Mouse (Mus musculus): Measurements from ENCODE around the gene Samd4b. TPM values are rescaled to one million over a fixed set of nuclear protein-coding genes. Genes with fewer than 3 reads are reported as not detected.

The Samd4b gene
- polyA plus RNA-seq, 1 experiment from 2014 or later, result 25.1 TPM

- no peak overlapping the region for H3K4me3 ChIP-seq (ENCODE audit: low read depth, low read length)
- H3K27ac ChIP-seq (ENCODE audit: low read depth, low read length), result 0 out of 2 replicates have a peak overlapping the region, but pooled peaks have one; percentile 28
- 64% methylated on average over 11 of the region's 11 CpGs for WGBS
- no peaks in the 10 kb centered on the region for H3K36me3 ChIP-seq (ENCODE audit: control insufficient read depth, insufficient read depth, low read length)
- H3K4me1 ChIP-seq (ENCODE audit: control insufficient read depth, insufficient read depth, low read length), result peaks cover 10% of the 10 kb centered on the region
- H3K4me2 ChIP-seq (ENCODE audit: low read depth, low read length), result no peak overlapping the region
- no peaks in the 10 kb centered on the region for H3K9me3 ChIP-seq (ENCODE audit: control insufficient read depth, low read length)
- H3K9ac ChIP-seq (replicated peaks; ENCODE audit: low read depth, low read length), result no peak overlapping the region; the same call in 1 of the 2 replicates
- ATAC-seq (ENCODE audit: low read depth), result no peak
- H3K27me3 ChIP-seq (ENCODE audit: control insufficient read depth, insufficient read depth, low read length), result no peaks in the 10 kb centered on the region
These were observed 15.1 kb downstream of the Samd4b start for GRCm38 (mm10) chr7:28582841-28583240.

- H3K4me1 ChIP-seq (ENCODE audit: control insufficient read depth, insufficient read depth, low read length), result peaks cover 2% of the 10 kb centered on the region
These were observed 16.2 kb downstream of the Samd4b start for GRCm38 (mm10) chr7:28581721-28582120.

DNA sequence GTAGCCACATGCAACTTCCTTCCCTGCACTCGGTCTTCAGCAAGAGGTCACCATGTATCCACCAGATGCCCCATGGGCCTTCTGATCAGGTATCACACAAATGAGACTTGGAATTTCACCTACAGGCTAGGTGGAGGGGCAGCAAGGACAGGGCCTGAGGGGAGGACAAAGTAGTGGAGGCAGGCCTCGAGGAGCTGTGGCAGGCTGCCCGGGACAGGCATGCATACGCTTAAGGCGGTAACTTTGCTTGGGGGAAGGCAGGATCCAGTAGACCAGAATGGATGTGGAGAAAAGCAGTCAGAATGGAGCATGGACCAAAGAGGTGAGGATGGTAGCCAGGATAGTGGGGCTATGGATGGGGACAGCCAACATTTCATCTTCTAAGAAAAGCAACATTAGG lies 18.1 kb downstream of the Samd4b start:
- H3K27me3 ChIP-seq (ENCODE audit: control insufficient read depth, insufficient read depth, low read length), result no peaks in the 10 kb centered on the region
- no peaks in the 10 kb centered on the region for H3K9me3 ChIP-seq (ENCODE audit: control insufficient read depth, low read length)
- H3K27ac ChIP-seq (ENCODE audit: low read depth, low read length), result no peak overlapping the region
- H3K36me3 ChIP-seq (ENCODE audit: control insufficient read depth, insufficient read depth, low read length), result no peaks in the 10 kb centered on the region
- no peak for ATAC-seq (ENCODE audit: low read depth)
- peaks cover 2% of the 10 kb centered on the region for H3K4me1 ChIP-seq (ENCODE audit: control insufficient read depth, insufficient read depth, low read length)
- 74% methylated on average over 5 of the region's 5 CpGs for WGBS
- no peak overlapping the region for H3K9ac ChIP-seq (replicated peaks; ENCODE audit: low read depth, low read length)
- no peak overlapping the region for H3K4me3 ChIP-seq (ENCODE audit: low read depth, low read length)
- H3K4me2 ChIP-seq (ENCODE audit: low read depth, low read length), result no peak overlapping the region

More at GRCm38 (mm10) chr7:28581721-28582120, 16.2 kb downstream of the Samd4b start:
- Histone ChIP-seq H3K27ac (ENCODE audit: low read depth, low read length) (no peak overlapping the region), H3K36me3 (ENCODE audit: control insufficient read depth, insufficient read depth, low read length) (no peaks in the 10 kb centered on the region), H3K4me3 (ENCODE audit: low read depth, low read length) (no peak overlapping the region), H3K4me2 (ENCODE audit: low read depth, low read length) (no peak overlapping the region), H3K9me3 (ENCODE audit: control insufficient read depth, low read length) (no peaks in the 10 kb centered on the region), H3K9ac (replicated peaks; ENCODE audit: low read depth, low read length) (no peak overlapping the region), H3K27me3 (ENCODE audit: control insufficient read depth, insufficient read depth, low read length) (no peaks in the 10 kb centered on the region)
- ATAC-seq (ENCODE audit: low read depth), result no peak
- WGBS, result 85% methylated on average over 4 of the region's 4 CpGs

DNA sequence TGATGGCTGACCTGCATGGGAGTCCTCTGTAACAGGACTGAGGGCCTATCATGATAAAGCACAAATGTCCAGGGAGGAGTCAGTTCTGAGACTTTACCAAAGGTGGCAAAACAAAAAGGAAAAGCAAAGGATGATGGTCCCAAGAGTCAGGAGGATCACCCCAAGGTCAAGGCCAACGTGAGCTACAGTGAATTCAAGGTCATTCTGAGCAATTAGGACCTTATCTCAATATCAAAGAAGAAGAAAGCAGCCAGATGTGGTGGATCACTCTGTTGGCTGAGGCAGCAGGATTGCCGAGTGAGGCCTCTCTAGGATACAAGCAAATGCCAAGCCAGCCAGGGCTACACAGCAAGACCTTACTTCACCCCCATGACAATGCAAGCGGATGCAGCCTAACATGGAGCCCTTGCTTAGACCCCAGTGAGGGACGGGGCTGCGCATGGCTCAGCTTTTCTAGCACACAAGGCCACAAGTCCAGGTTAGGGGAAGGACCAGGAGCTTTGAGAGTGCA lies 19.3 kb downstream of the Samd4b start:
- no peak overlapping the region for H3K4me2 ChIP-seq (ENCODE audit: low read depth, low read length)
- H3K36me3 ChIP-seq (ENCODE audit: control insufficient read depth, insufficient read depth, low read length), result no peaks in the 10 kb centered on the region
- no peak overlapping the region for H3K9ac ChIP-seq (replicated peaks; ENCODE audit: low read depth, low read length)
- 82% methylated on average over 5 of the region's 5 CpGs for WGBS
- no peaks in the 10 kb centered on the region for H3K27me3 ChIP-seq (ENCODE audit: control insufficient read depth, insufficient read depth, low read length)
- no peak for ATAC-seq (ENCODE audit: low read depth)
- H3K9me3 ChIP-seq (ENCODE audit: control insufficient read depth, low read length), result no peaks in the 10 kb centered on the region
- no peak overlapping the region for H3K4me3 ChIP-seq (ENCODE audit: low read depth, low read length)
- no peak overlapping the region for H3K27ac ChIP-seq (ENCODE audit: low read depth, low read length)
- peaks cover 2% of the 10 kb centered on the region for H3K4me1 ChIP-seq (ENCODE audit: control insufficient read depth, insufficient read depth, low read length)

- H3K27ac ChIP-seq (ENCODE audit: low read depth, low read length), result no peak overlapping the region
- H3K4me2 ChIP-seq (ENCODE audit: low read depth, low read length), result no peak overlapping the region
- H3K4me3 ChIP-seq (ENCODE audit: low read depth, low read length), result no peak overlapping the region
- ATAC-seq (ENCODE audit: low read depth), result no peak
- no peaks in the 10 kb centered on the region for H3K36me3 ChIP-seq (ENCODE audit: control insufficient read depth, insufficient read depth, low read length)
- H3K27me3 ChIP-seq (ENCODE audit: control insufficient read depth, insufficient read depth, low read length), result no peaks in the 10 kb centered on the region
- H3K9me3 ChIP-seq (ENCODE audit: control insufficient read depth, low read length), result no peaks in the 10 kb centered on the region
- WGBS, result 92% methylated on average over 9 of the region's 9 CpGs
- no peaks in the 10 kb centered on the region; the same call in 1 of the 2 replicates for H3K4me1 ChIP-seq (ENCODE audit: control insufficient read depth, insufficient read depth, low read length)
- H3K9ac ChIP-seq (replicated peaks; ENCODE audit: low read depth, low read length), result no peak overlapping the region
These were observed 20.0 kb downstream of the Samd4b start for GRCm38 (mm10) chr7:28577826-28578542.

DNA sequence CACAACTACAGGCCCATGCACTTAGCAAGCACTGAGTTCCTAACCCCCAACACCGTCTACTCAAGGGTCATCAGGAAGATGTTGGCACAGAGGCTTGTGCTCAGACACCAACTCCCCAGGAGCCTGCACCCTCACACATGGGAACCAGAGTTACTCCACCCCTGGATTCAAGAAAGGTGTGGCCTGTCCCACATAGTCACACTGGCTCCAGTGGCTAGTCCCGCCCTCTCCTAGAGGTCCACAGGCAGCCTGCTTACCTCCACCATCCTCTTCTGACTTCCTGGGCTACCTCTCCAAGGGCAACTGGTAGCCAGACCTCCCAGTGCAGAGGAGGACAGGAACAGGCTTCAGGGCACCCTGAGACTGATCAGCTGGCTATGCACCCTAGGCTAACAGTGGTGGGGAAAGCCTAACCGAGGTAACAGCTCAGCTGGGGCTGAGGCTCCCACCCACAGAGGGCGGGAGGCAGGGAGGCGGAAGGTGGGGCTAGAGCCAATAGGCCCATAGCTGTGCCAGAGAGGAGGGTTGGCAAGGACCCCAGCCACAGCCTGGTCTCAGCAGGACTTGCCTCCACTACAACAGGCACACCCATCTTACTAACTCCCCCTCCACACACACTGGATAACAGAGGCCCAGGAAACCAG lies 21.6 kb downstream of the Samd4b start:
- no peak overlapping the region for H3K4me3 ChIP-seq (ENCODE audit: low read depth, low read length)
- H3K9me3 ChIP-seq (ENCODE audit: control insufficient read depth, low read length), result no peaks in the 10 kb centered on the region
- 70% methylated on average over 5 of the region's 5 CpGs for WGBS
- H3K9ac ChIP-seq (replicated peaks; ENCODE audit: low read depth, low read length), result no peak overlapping the region
- H3K27me3 ChIP-seq (ENCODE audit: control insufficient read depth, insufficient read depth, low read length), result no peaks in the 10 kb centered on the region
- ATAC-seq (ENCODE audit: low read depth), result peak; percentile 39
- H3K27ac ChIP-seq (ENCODE audit: low read depth, low read length), result no peak overlapping the region
- H3K36me3 ChIP-seq (ENCODE audit: control insufficient read depth, insufficient read depth, low read length), result no peaks in the 10 kb centered on the region
- H3K4me2 ChIP-seq (ENCODE audit: low read depth, low read length), result no peak overlapping the region
- H3K4me1 ChIP-seq (ENCODE audit: control insufficient read depth, insufficient read depth, low read length), result no peaks in the 10 kb centered on the region

- H3K4me2 ChIP-seq (ENCODE audit: low read depth, low read length), result no peak overlapping the region
- no peak for ATAC-seq (ENCODE audit: low read depth)
These were observed 22.3 kb downstream of the Samd4b start for GRCm38 (mm10) chr7:28575597-28575996.

GRCm38 (mm10) chr7:28573236-28573635 lies 24.7 kb downstream of the Samd4b start:
- WGBS, result 97% methylated on average over 3 of the region's 3 CpGs
- H3K9ac ChIP-seq (replicated peaks; ENCODE audit: low read depth, low read length), result no peak overlapping the region
- no peak for ATAC-seq (ENCODE audit: low read depth)
- H3K4me2 ChIP-seq (ENCODE audit: low read depth, low read length), result no peak overlapping the region
- 0 out of 2 replicates have a peak, but pooled peaks cover 3% of the 10 kb centered on the region for H3K4me1 ChIP-seq (ENCODE audit: control insufficient read depth, insufficient read depth, low read length)
- H3K9me3 ChIP-seq (ENCODE audit: control insufficient read depth, low read length), result no peaks in the 10 kb centered on the region
- no peak overlapping the region for H3K27ac ChIP-seq (ENCODE audit: low read depth, low read length)
- H3K36me3 ChIP-seq (ENCODE audit: control insufficient read depth, insufficient read depth, low read length), result no peaks in the 10 kb centered on the region
- no peaks in the 10 kb centered on the region for H3K27me3 ChIP-seq (ENCODE audit: control insufficient read depth, insufficient read depth, low read length)
- H3K4me3 ChIP-seq (ENCODE audit: low read depth, low read length), result no peak overlapping the region

More at GRCm38 (mm10) chr7:28575597-28575996, 22.3 kb downstream of the Samd4b start:
- Histone ChIP-seq H3K36me3 (ENCODE audit: control insufficient read depth, insufficient read depth, low read length) (no peaks in the 10 kb centered on the region), H3K9ac (replicated peaks; ENCODE audit: low read depth, low read length) (no peak overlapping the region), H3K27ac (ENCODE audit: low read depth, low read length) (no peak overlapping the region), H3K4me3 (ENCODE audit: low read depth, low read length) (no peak overlapping the region), H3K27me3 (ENCODE audit: control insufficient read depth, insufficient read depth, low read length) (no peaks in the 10 kb centered on the region), H3K4me1 (ENCODE audit: control insufficient read depth, insufficient read depth, low read length) (0 out of 2 replicates have a peak, but pooled peaks cover 3% of the 10 kb centered on the region), H3K9me3 (ENCODE audit: control insufficient read depth, low read length) (no peaks in the 10 kb centered on the region)
- 97% methylated on average over 11 of the region's 11 CpGs for WGBS

GRCm38 (mm10) chr7:28572689-28573088 lies 25.3 kb downstream of the Samd4b start:
- no peaks in the 10 kb centered on the region for H3K9me3 ChIP-seq (ENCODE audit: control insufficient read depth, low read length)
- 91% methylated on average over 5 of the region's 5 CpGs for WGBS
- H3K27ac ChIP-seq (ENCODE audit: low read depth, low read length), result no peak overlapping the region
- H3K36me3 ChIP-seq (ENCODE audit: control insufficient read depth, insufficient read depth, low read length), result peaks cover under 1% of the 10 kb centered on the region; the same call in 1 of the 2 replicates
- 0 out of 2 replicates have a peak, but pooled peaks cover 3% of the 10 kb centered on the region for H3K4me1 ChIP-seq (ENCODE audit: control insufficient read depth, insufficient read depth, low read length)
- H3K9ac ChIP-seq (replicated peaks; ENCODE audit: low read depth, low read length), result no peak overlapping the region
- H3K4me2 ChIP-seq (ENCODE audit: low read depth, low read length), result no peak overlapping the region
- no peak for ATAC-seq (ENCODE audit: low read depth)
- no peaks in the 10 kb centered on the region for H3K27me3 ChIP-seq (ENCODE audit: control insufficient read depth, insufficient read depth, low read length)
- no peak overlapping the region for H3K4me3 ChIP-seq (ENCODE audit: low read depth, low read length)

Measured in neural tube, embryonic 14.5 days (tissue).